In genomic region chr17:56470571-56470970, GRCm38 (mm10) we compare ENCODE assay signal across 8 mouse cellular contexts. TPM values are rescaled to one million over a fixed set of nuclear protein-coding genes. Genes with fewer than 3 reads are reported as not detected.
DNase-seq lines count a peak whose midpoint lies in the region; ATAC-seq and TF ChIP-seq lines count a peak whose summit lies in the region.

No protein-coding gene starts in this region.

- 23% methylated on average over 10 of the region's 10 CpGs for WGBS in heart, embryonic 13.5 days
- 13% methylated on average over 10 of the region's 10 CpGs for WGBS in embryonic facial prominence, embryonic 11.5 days
- WGBS in hindbrain, postnatal 0 days = 17% methylated on average over 10 of the region's 10 CpGs
- WGBS in midbrain, embryonic 14.5 days = 32% methylated on average over 10 of the region's 10 CpGs

- peaks cover 49% of the 10 kb centered on the region for H3K27me3 ChIP-seq in heart, embryonic 13.5 days (replicated peaks)
- peaks cover 22% of the 10 kb centered on the region for H3K27me3 ChIP-seq in embryonic facial prominence, embryonic 11.5 days (ENCODE audit: control insufficient read depth, insufficient read depth, low read length)
- no peaks in the 10 kb centered on the region for H3K27me3 ChIP-seq in hindbrain, postnatal 0 days (ENCODE audit: insufficient read depth, low read length)
- no peaks in the 10 kb centered on the region for H3K27me3 ChIP-seq in midbrain, embryonic 14.5 days (ENCODE audit: control insufficient read depth, insufficient read depth, low read length)

- peak overlapping the region; percentile 81 for H3K9ac ChIP-seq in heart, embryonic 13.5 days
- no peak overlapping the region for H3K9ac ChIP-seq in embryonic facial prominence, embryonic 11.5 days (replicated peaks; ENCODE audit: low read length)
- H3K9ac ChIP-seq in hindbrain, postnatal 0 days (replicated peaks; ENCODE audit: low read length) = no peak overlapping the region
- no peak overlapping the region for H3K9ac ChIP-seq in midbrain, embryonic 14.5 days (replicated peaks; ENCODE audit: low read length)

- no peaks in the 10 kb centered on the region; the same call in 1 of the 2 replicates for H3K36me3 ChIP-seq in heart, embryonic 13.5 days
- no peaks in the 10 kb centered on the region for H3K36me3 ChIP-seq in embryonic facial prominence, embryonic 11.5 days (replicated peaks; ENCODE audit: control insufficient read depth, insufficient read depth, low read depth, low read length)
- H3K36me3 ChIP-seq in hindbrain, postnatal 0 days (ENCODE audit: insufficient read depth, low read length) = no peaks in the 10 kb centered on the region
- 0 out of 2 replicates have a peak, but pooled peaks cover 4% of the 10 kb centered on the region for H3K36me3 ChIP-seq in midbrain, embryonic 14.5 days (ENCODE audit: control insufficient read depth, insufficient read depth, low read length)

- DNase-seq in heart, postnatal 4 days = no peak
- DNase-seq in embryonic facial prominence, embryonic 11.5 days (ENCODE audit: low spot score) = no peak
- no peak for DNase-seq in hindbrain, postnatal 0 days (ENCODE audit: low spot score)
- DNase-seq in midbrain, embryonic 14.5 days = no peak
- no peak for DNase-seq in spleen, adult 12 weeks (ENCODE audit: low spot score)
- DNase-seq in left cerebral cortex, adult 9 months (ENCODE audit: low spot score in 2 of 2) = no peak
- no peak for DNase-seq in gastrocnemius, postnatal 10 days

- no peak for TF ChIP-seq CTCF in hindbrain, postnatal 0 days (IDR thresholded peaks at IDR 0.05; ENCODE audit: low read depth)

- H3K4me3 ChIP-seq in heart, embryonic 13.5 days = peak overlapping the region; percentile 51
- H3K4me3 ChIP-seq in embryonic facial prominence, embryonic 11.5 days (ENCODE audit: low read depth, low read length) = no peak overlapping the region
- no peak overlapping the region; the same call in 1 of the 2 replicates for H3K4me3 ChIP-seq in hindbrain, postnatal 0 days (ENCODE audit: low read length)
- no peak overlapping the region for H3K4me3 ChIP-seq in midbrain, embryonic 14.5 days (replicated peaks; ENCODE audit: low read depth, low read length)

- H3K27ac ChIP-seq in heart, embryonic 13.5 days (replicated peaks) = no peak overlapping the region
- H3K27ac ChIP-seq in embryonic facial prominence, embryonic 11.5 days (replicated peaks; ENCODE audit: low read depth, low read length) = no peak overlapping the region
- H3K27ac ChIP-seq in hindbrain, postnatal 0 days = no peak overlapping the region
- peak overlapping the region; percentile 90; the same call in 1 of the 2 replicates for H3K27ac ChIP-seq in midbrain, embryonic 14.5 days (replicated peaks; ENCODE audit: low read depth, low read length)

- H3K9me3 ChIP-seq in heart, embryonic 13.5 days = no peaks in the 10 kb centered on the region
- no peaks in the 10 kb centered on the region for H3K9me3 ChIP-seq in embryonic facial prominence, embryonic 11.5 days (replicated peaks; ENCODE audit: control insufficient read depth, low read length)
- H3K9me3 ChIP-seq in hindbrain, postnatal 0 days (ENCODE audit: low read length) = no peaks in the 10 kb centered on the region
- H3K9me3 ChIP-seq in midbrain, embryonic 14.5 days (ENCODE audit: control insufficient read depth, low read length) = no peaks in the 10 kb centered on the region

- H3K4me1 ChIP-seq in heart, embryonic 13.5 days = peaks cover 82% of the 10 kb centered on the region
- peaks cover 32% of the 10 kb centered on the region for H3K4me1 ChIP-seq in embryonic facial prominence, embryonic 11.5 days (ENCODE audit: control insufficient read depth, insufficient read depth, low read length)
- H3K4me1 ChIP-seq in hindbrain, postnatal 0 days (ENCODE audit: insufficient read depth, low read length) = peaks cover 44% of the 10 kb centered on the region
- peaks cover 73% of the 10 kb centered on the region for H3K4me1 ChIP-seq in midbrain, embryonic 14.5 days (ENCODE audit: control insufficient read depth, insufficient read depth, low read length)

- H3K4me2 ChIP-seq in heart, embryonic 13.5 days = peak overlapping the region; percentile 76
- peak overlapping the region; percentile 40 for H3K4me2 ChIP-seq in embryonic facial prominence, embryonic 11.5 days (ENCODE audit: low read depth, low read length)
- peak overlapping the region; percentile 54 for H3K4me2 ChIP-seq in hindbrain, postnatal 0 days (ENCODE audit: low read depth, low read length)
- H3K4me2 ChIP-seq in midbrain, embryonic 14.5 days (ENCODE audit: low read length) = peak overlapping the region; percentile 50

- ATAC-seq in heart, embryonic 13.5 days (ENCODE audit: extremely low read depth, insufficient number of reproducible peaks, low FRiP score, low TSS enrichment) = no peak
- ATAC-seq in embryonic facial prominence, embryonic 11.5 days (replicated peaks; ENCODE audit: insufficient number of reproducible peaks, low FRiP score, low TSS enrichment, low read depth) = no peak
- ATAC-seq in hindbrain, postnatal 0 days = no peak
- no peak for ATAC-seq in midbrain, embryonic 14.5 days (ENCODE audit: low FRiP score, low TSS enrichment)

RNA-seq across cellular contexts. Expression of gene Ptprs, which starts 5.7 kb away (rescaled TPM):
- polyA plus RNA-seq in heart, embryonic 13.5 days (2015; fragmentation: Nextera tagmentation; extraction: Ambion mirVana) = 45.4 and 50.1 TPM in 2 replicates
- 100 to 1,000 TPM; 140 to 141 TPM for total RNA-seq in heart, postnatal 4 days (2021)
- polyA plus RNA-seq in embryonic facial prominence, embryonic 11.5 days (2014; fragmentation: Nextera tagmentation; extraction: Ambion mirVana) = 80.1 and 81.5 TPM in 2 replicates
- 869 and 913 TPM in 2 replicates for total RNA-seq in hindbrain, postnatal 0 days (2014; rRNA removed)
- 196 and 198 TPM in 2 replicates for polyA plus RNA-seq in hindbrain, postnatal 0 days (2015; fragmentation: Nextera tagmentation; extraction: Ambion mirVana)
- polyA plus RNA-seq in midbrain, embryonic 14.5 days (2014; fragmentation: Nextera tagmentation; extraction: Ambion mirVana) = 304 and 345 TPM in 2 replicates
- total RNA-seq in gastrocnemius, postnatal 10 days (2021) = 10 to 100 TPM; 64.1 to 94.7 TPM

RNA-seq across cellular contexts. Expression of gene Znrf4, which starts 41.7 kb away (rescaled TPM):
- polyA plus RNA-seq in heart, embryonic 13.5 days (2015; fragmentation: Nextera tagmentation; extraction: Ambion mirVana) = not detected in 2 replicates
- total RNA-seq in heart, postnatal 4 days (2021) = not detected
- polyA plus RNA-seq in embryonic facial prominence, embryonic 11.5 days (2014; fragmentation: Nextera tagmentation; extraction: Ambion mirVana) = not detected in 2 replicates
- not detected in 2 replicates for total RNA-seq in hindbrain, postnatal 0 days (2014; rRNA removed)
- polyA plus RNA-seq in hindbrain, postnatal 0 days (2015; fragmentation: Nextera tagmentation; extraction: Ambion mirVana) = not detected in 2 replicates
- polyA plus RNA-seq in midbrain, embryonic 14.5 days (2014; fragmentation: Nextera tagmentation; extraction: Ambion mirVana) = not detected in 2 replicates
- total RNA-seq in gastrocnemius, postnatal 10 days (2021) = not detected
